Mouse (Mus musculus): ENCODE measurements at regions not wholly inside any gene's neighbourhood (a gene's known extent, or its start where the extent isn't known, plus 50 kb on each side); places are given as distances from the start of the nearest gene placed in this dataset.

GRCm38 (mm10) chr9:41545776-41546175 lies 384.3 kb upstream of the Ubash3b start:
- no peak for DNase-seq

GRCm38 (mm10) chr9:41542511-41542910 lies 381.0 kb upstream of the Ubash3b start:
- no peak for DNase-seq

GRCm38 (mm10) chr9:41541327-41541726 lies 379.8 kb upstream of the Ubash3b start:
- no peak for DNase-seq

- DNase-seq = no peak
Measured at GRCm38 (mm10) chr9:41532786-41533185, 371.3 kb upstream of the Ubash3b start.

GRCm38 (mm10) chr9:41532290-41532689 lies 370.8 kb upstream of the Ubash3b start:
- DNase-seq = no peak

GRCm38 (mm10) chr9:41531596-41531995 lies 370.1 kb upstream of the Ubash3b start:
- no peak for DNase-seq

GRCm38 (mm10) chr9:41526126-41526525 lies 364.6 kb upstream of the Ubash3b start:
- no peak for DNase-seq

- no peak for DNase-seq
Measured at GRCm38 (mm10) chr9:41525534-41525933, 364.0 kb upstream of the Ubash3b start.

- no peak for DNase-seq
Measured at GRCm38 (mm10) chr9:41524591-41524990, 363.1 kb upstream of the Ubash3b start.

GRCm38 (mm10) chr9:41523969-41524368 lies 362.5 kb upstream of the Ubash3b start:
- DNase-seq = no peak

- no peak for DNase-seq
Measured at GRCm38 (mm10) chr9:41522302-41522701, 360.8 kb upstream of the Ubash3b start.

GRCm38 (mm10) chr9:41517787-41518186 lies 356.3 kb upstream of the Ubash3b start:
- DNase-seq = no peak

- DNase-seq = no peak
Measured at GRCm38 (mm10) chr9:41517053-41517696, 355.7 kb upstream of the Ubash3b start.

GRCm38 (mm10) chr9:41515192-41515591 lies 353.7 kb upstream of the Ubash3b start:
- no peak for DNase-seq

GRCm38 (mm10) chr9:41513701-41514100 lies 352.2 kb upstream of the Ubash3b start:
- DNase-seq = no peak

GRCm38 (mm10) chr9:41509597-41509996 lies 348.1 kb upstream of the Ubash3b start:
- DNase-seq = no peak

GRCm38 (mm10) chr9:41508746-41509145 lies 347.2 kb upstream of the Ubash3b start:
- DNase-seq = no peak

GRCm38 (mm10) chr9:41498326-41498725 lies 336.8 kb upstream of the Ubash3b start:
- DNase-seq = no peak

- no peak for DNase-seq
Measured at GRCm38 (mm10) chr9:41490112-41490511, 328.6 kb upstream of the Ubash3b start.

GRCm38 (mm10) chr9:41488046-41488445 lies 326.5 kb upstream of the Ubash3b start:
- no peak for DNase-seq

- DNase-seq = no peak
Measured at GRCm38 (mm10) chr9:41483218-41483617, 321.7 kb upstream of the Ubash3b start.

- no peak for DNase-seq
Measured at GRCm38 (mm10) chr9:41481611-41482266, 320.2 kb upstream of the Ubash3b start.

GRCm38 (mm10) chr9:41479854-41480749 lies 318.6 kb upstream of the Ubash3b start:
- DNase-seq = peak; percentile 13

GRCm38 (mm10) chr9:41479085-41479484 lies 317.6 kb upstream of the Ubash3b start:
- no peak for DNase-seq

Data from kidney, adult 11 months (tissue).